Mouse (Mus musculus): ENCODE results near the gene Ift172.

DNA sequence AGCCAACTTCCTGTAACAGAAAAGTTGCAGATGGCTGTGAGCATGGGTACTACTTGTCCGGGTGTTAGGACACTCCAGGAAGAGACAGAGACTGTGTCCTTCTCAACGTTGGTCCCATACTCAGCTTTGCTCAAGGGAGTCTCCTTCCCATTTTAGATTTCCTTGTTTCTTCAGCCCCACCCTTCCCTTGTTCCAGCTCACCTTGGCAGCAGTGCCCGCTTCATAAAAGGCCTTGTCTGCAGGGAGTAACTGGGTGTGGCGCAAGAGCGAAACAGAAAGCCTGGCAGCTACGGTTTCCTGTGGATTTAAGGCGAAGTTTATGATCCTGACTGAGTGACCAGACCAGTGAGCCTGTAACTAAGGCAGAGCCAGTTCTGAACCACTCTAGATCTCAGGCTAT is 36.5 kb downstream of the Ift172 start:
- TF ChIP-seq MAX (IDR thresholded peaks at IDR 0.05; ENCODE audit: low read depth) (no peak), POLR2A (IDR thresholded peaks at IDR 0.05; ENCODE audit: insufficient read length, low read depth) (no peak), MYOG (IDR thresholded peaks at IDR 0.05; ENCODE audit: control insufficient read depth in 1 of 3, insufficient read depth in 1 of 3, insufficient read length in 2 of 3, low read depth in 2 of 3) (no peak), USF1 (IDR thresholded peaks at IDR 0.05; ENCODE audit: low read depth) (no peak), TCF12 (IDR thresholded peaks at IDR 0.05; ENCODE audit: insufficient read depth, poor library complexity, severe bottlenecking) (no peak), TCF3 (IDR thresholded peaks at IDR 0.05; ENCODE audit: insufficient read length, low read depth) (no peak), E2F4 (IDR thresholded peaks at IDR 0.05; ENCODE audit: insufficient read depth) (no peak), MYOD1 (IDR thresholded peaks at IDR 0.05; ENCODE audit: control insufficient read depth in 1 of 3, insufficient read length in 2 of 3, low read depth in 2 of 3) (no peak), POLR2AphosphoS2 (IDR thresholded peaks at IDR 0.05; ENCODE audit: insufficient read length, low read depth) (no peak), SRF (IDR thresholded peaks at IDR 0.05; ENCODE audit: control insufficient read depth, insufficient read length, low read depth) (no peak)

Measured in myocyte (in vitro differentiated cells).